Comparison of ENCODE assay signal across 8 mouse cellular contexts in genomic region chr19:33268044-33268443, GRCm38 (mm10).
DNase-seq lines count a peak whose midpoint lies in the region; ATAC-seq and TF ChIP-seq lines count a peak whose summit lies in the region.

No protein-coding gene starts in this region.

- DNase-seq in adrenal gland, adult (ENCODE audit: inconsistent age in 2 of 2, low spot score in 1 of 2) = peak; percentile 9 to 44
- DNase-seq in adrenal gland, adult 8-10 months = no peak
- peak; percentile 9 for DNase-seq in lung, adult 2 months
- DNase-seq in lung, postnatal 10 days = no peak
- DNase-seq in liver, embryonic 11.5 days (ENCODE audit: low spot score) = peak; percentile 34
- peak; percentile 55 for DNase-seq in thymus, adult 2 months
- no peak for DNase-seq in frontal cortex, postnatal 25 days (ENCODE audit: low spot score in 2 of 2)

- 78% methylated on average over 14 of the region's 14 CpGs for WGBS in lung, adult 2 months
- 78% methylated on average over 14 of the region's 14 CpGs for WGBS in liver, embryonic 11.5 days
- 88% methylated on average over 14 of the region's 14 CpGs for WGBS in thymus, adult 2 months
- WGBS in intestine, embryonic 15.5 days = 83% methylated on average over 14 of the region's 14 CpGs

- H3K9ac ChIP-seq in liver, embryonic 11.5 days (ENCODE audit: low read depth, low read length) = no peak overlapping the region
- H3K9ac ChIP-seq in intestine, embryonic 15.5 days = no peak overlapping the region

- no peaks in the 10 kb centered on the region for H3K4me1 ChIP-seq in lung, adult 2 months (ENCODE audit: control insufficient read depth, insufficient read depth, low read length)
- no peaks in the 10 kb centered on the region for H3K4me1 ChIP-seq in liver, embryonic 11.5 days (replicated peaks; ENCODE audit: control insufficient read depth, insufficient read depth, low read length)
- H3K4me1 ChIP-seq in thymus, adult 2 months (replicated peaks; ENCODE audit: control insufficient read depth, insufficient read depth, low read length) = no peaks in the 10 kb centered on the region
- H3K4me1 ChIP-seq in intestine, embryonic 15.5 days (replicated peaks) = no peaks in the 10 kb centered on the region

- no peaks in the 10 kb centered on the region for H3K9me3 ChIP-seq in liver, embryonic 11.5 days (ENCODE audit: control insufficient read depth, low read length)
- H3K9me3 ChIP-seq in intestine, embryonic 15.5 days = no peaks in the 10 kb centered on the region

- no peak overlapping the region for H3K27ac ChIP-seq in liver, embryonic 11.5 days (ENCODE audit: low read depth, low read length)
- no peak overlapping the region for H3K27ac ChIP-seq in thymus, adult 2 months (ENCODE audit: control insufficient read depth, insufficient read depth, low read length)
- H3K27ac ChIP-seq in intestine, embryonic 15.5 days = no peak overlapping the region

- TF ChIP-seq POLR2A in lung, adult 2 months (IDR thresholded peaks at IDR 0.05; ENCODE audit: borderline replicate concordance, extremely low read depth, low read depth, low read length) = no peak
- no peak for TF ChIP-seq POLR2A in thymus, adult 2 months (IDR thresholded peaks at IDR 0.05; ENCODE audit: control insufficient read depth, extremely low read depth, insufficient read depth, low read length, poor library complexity)

- ATAC-seq in liver, embryonic 11.5 days (replicated peaks; ENCODE audit: low FRiP score) = no peak
- no peak for ATAC-seq in intestine, embryonic 15.5 days

- H3K4me3 ChIP-seq in lung, adult 2 months (replicated peaks; ENCODE audit: extremely low read depth, low read depth, low read length) = no peak overlapping the region
- no peak overlapping the region for H3K4me3 ChIP-seq in liver, embryonic 11.5 days (ENCODE audit: low read depth, low read length)
- H3K4me3 ChIP-seq in thymus, adult 2 months (ENCODE audit: control insufficient read depth, insufficient read depth, low read length) = no peak overlapping the region
- no peak overlapping the region for H3K4me3 ChIP-seq in intestine, embryonic 15.5 days (replicated peaks)

- H3K4me2 ChIP-seq in liver, embryonic 11.5 days = no peak overlapping the region
- H3K4me2 ChIP-seq in intestine, embryonic 15.5 days (replicated peaks) = no peak overlapping the region

- H3K36me3 ChIP-seq in liver, embryonic 11.5 days (ENCODE audit: control insufficient read depth, insufficient read depth, low read length) = no peaks in the 10 kb centered on the region
- no peaks in the 10 kb centered on the region for H3K36me3 ChIP-seq in thymus, adult 2 months (ENCODE audit: control insufficient read depth, insufficient read depth, low read length)
- H3K36me3 ChIP-seq in intestine, embryonic 15.5 days = no peaks in the 10 kb centered on the region

- TF ChIP-seq CTCF in lung, adult 2 months (IDR thresholded peaks at IDR 0.05; ENCODE audit: insufficient read depth, low read length) = peak; percentile 62
- peak; percentile 93; the same call in 1 of the 2 replicates for TF ChIP-seq CTCF in thymus, adult 2 months (IDR thresholded peaks at IDR 0.05; ENCODE audit: borderline replicate concordance, control insufficient read depth, extremely low read depth, insufficient read depth, low read length, poor library complexity)

- no peaks in the 10 kb centered on the region for H3K27me3 ChIP-seq in liver, embryonic 11.5 days (replicated peaks; ENCODE audit: control insufficient read depth, insufficient read depth, low read length)
- H3K27me3 ChIP-seq in thymus, adult 2 months (ENCODE audit: control insufficient read depth, insufficient read depth, low read length) = no peaks in the 10 kb centered on the region
- no peaks in the 10 kb centered on the region for H3K27me3 ChIP-seq in intestine, embryonic 15.5 days (replicated peaks)

Comparison
In these comparisons a context has a peak if more than half of its experiments do, and no peak if none do; other contexts are left out.
1. DNase-seq: peak in adrenal gland, adult (2 of 2), lung, adult 2 months (single experiment), liver, embryonic 11.5 days (single experiment) and thymus, adult 2 months (single experiment); none in adrenal gland, adult 8-10 months (single experiment), lung, postnatal 10 days (single experiment) and frontal cortex, postnatal 25 days (0 of 2).